Mouse (Mus musculus): ENCODE results near the gene Asic2.

DNA sequence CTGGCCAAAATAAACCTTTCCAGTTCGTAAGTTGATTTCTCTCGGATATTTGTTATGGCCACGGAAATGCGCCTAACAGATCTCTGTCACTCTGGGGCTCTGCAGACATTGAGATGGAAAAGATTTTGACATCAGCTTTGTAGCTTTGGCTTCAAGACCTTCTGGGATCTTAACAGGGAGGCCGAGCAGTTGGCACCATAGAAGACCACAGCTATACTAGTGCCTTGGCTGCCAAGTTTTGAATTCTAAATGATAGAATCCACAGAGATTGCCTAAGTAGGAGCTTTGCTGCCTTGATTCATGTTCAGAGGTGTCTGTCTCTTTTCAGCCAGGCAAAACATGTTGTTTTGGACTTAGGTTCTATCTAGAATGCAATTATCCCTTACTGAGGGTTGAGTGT, 217.4 kb downstream of the Asic2 start:
- TF ChIP-seq CTCF (IDR thresholded peaks at IDR 0.05 in 2 of 3, conservative IDR thresholded peaks at IDR 0.05 in 1 of 3; ENCODE audit: control insufficient read depth in 1 of 3, insufficient read depth in 1 of 3, low read depth in 2 of 3, low read length in 3 of 3, poor library complexity in 1 of 3, severe bottlenecking in 1 of 3), result no peak
- TF ChIP-seq POLR2A (IDR thresholded peaks at IDR 0.05; ENCODE audit: control insufficient read depth in 1 of 2, insufficient read depth in 1 of 2, low read depth in 1 of 2, low read length in 2 of 2, poor library complexity in 1 of 2), result no peak
- TF ChIP-seq CHD1 (IDR thresholded peaks at IDR 0.05; ENCODE audit: low read depth, low read length), result no peak
- TF ChIP-seq GABPA (IDR thresholded peaks at IDR 0.05; ENCODE audit: low read depth, low read length), result no peak
- no peak for TF ChIP-seq NRF1 (IDR thresholded peaks at IDR 0.05; ENCODE audit: insufficient read depth, low read depth, low read length, poor library complexity, severe bottlenecking)
- TF ChIP-seq SIN3A (IDR thresholded peaks at IDR 0.05; ENCODE audit: low read length), result no peak
- TF ChIP-seq GATA1 (IDR thresholded peaks at IDR 0.05; ENCODE audit: low read depth, low read length), result no peak
- no peak for TF ChIP-seq ZNF384 (IDR thresholded peaks at IDR 0.05; ENCODE audit: low read depth, low read length)
- no peak for TF ChIP-seq ZKSCAN1 (IDR thresholded peaks at IDR 0.05; ENCODE audit: low read depth, low read length)
- TF ChIP-seq HCFC1 (IDR thresholded peaks at IDR 0.05; ENCODE audit: low read depth, low read length), result no peak
- TF ChIP-seq ETS1 (IDR thresholded peaks at IDR 0.05; ENCODE audit: low read depth, low read length), result no peak
